Mouse (Mus musculus) C2C12 (cell line): Measurements from ENCODE around the gene Bbof1.

Experiments used
- CTCF ChIP-seq: IDR thresholded peaks from one replicate; pipeline ENCODE4 v1.5.1; 2011; ENCODE audit not compliant: control insufficient read depth, insufficient read depth, insufficient read length
- FOSL1 ChIP-seq: IDR thresholded peaks from one replicate; pipeline ENCODE4 v1.8.0; 2011; ENCODE audit warnings: mild to moderate bottlenecking, low read length; ENCODE audit not compliant: poor library complexity, insufficient read depth, severe bottlenecking
- MAX ChIP-seq: IDR thresholded peaks from one replicate; pipeline ENCODE4 v1.6.1; 2011; ENCODE audit warnings: mild to moderate bottlenecking, control low read depth
- MYOD1 ChIP-seq: IDR thresholded peaks from one replicate; pipeline ENCODE4 v1.6.1; 2011; ENCODE audit warnings: low read depth; ENCODE audit not compliant: control insufficient read depth, insufficient read length
- MYOG ChIP-seq: IDR thresholded peaks from one replicate; pipeline ENCODE4 v1.6.1; 2011; ENCODE audit not compliant: control insufficient read depth, insufficient read length; ENCODE audit errors: extremely low read depth

- TF ChIP-seq MYOD1: no peak
- no peak for TF ChIP-seq MAX
- no peak for TF ChIP-seq CTCF
- TF ChIP-seq MYOG: no peak
- TF ChIP-seq FOSL1: no peak
These were observed 44.6 kb upstream of the Bbof1 start for GRCm38 (mm10) chr12:84364291-84364690.
